Mouse (Mus musculus) sigmoid colon, adult 10 weeks (tissue): Measurements from ENCODE around the gene Bbs4. TPM values are rescaled to one million over a fixed set of nuclear protein-coding genes. Genes with fewer than 3 reads are reported as not detected.

Experiments
- polyA plus RNA-seq: library from polyadenylated mRNA; stranded (reverse); fragments of 350-450 nt; fragmentation: Illumina TruSeq; extraction: RNeasy Lipid Tissue Mini Kit (QIAGEN cat#74804); gene quantifications from one replicate; pipeline ENCODE4 v1.2.3, GENCODE M21; 2014; ENCODE audit warnings: low read depth, low replicate concordance

Bbs4 gene
- 13.0 TPM for polyA plus RNA-seq

GRCm38 (mm10) chr9:59353253-59353639 lies at the start of gene Bbs4:
TSS of gene Bbs4 (minus strand) at chr9:59353508.

GRCm38 (mm10) chr9:59290957-59291687 lies 62.2 kb downstream of the Bbs4 start, which contains the start of gene Adpgk:
TSS of gene Adpgk (plus strand) at chr9:59291558.

Other genes starting within 250 kb of the Bbs4 start
- gene Adpgk, start 62.0 kb downstream of the Bbs4 start, polyA plus RNA-seq = 17.9 TPM
- 134 TPM for gene Arih1, start 133.1 kb upstream of the Bbs4 start, polyA plus RNA-seq
- gene Hexa, start 186.0 kb upstream of the Bbs4 start, polyA plus RNA-seq = 33.7 TPM
- gene Tmem202, start 186.3 kb upstream of the Bbs4 start, polyA plus RNA-seq = 1.4 TPM
- gene Celf6, start 224.4 kb upstream of the Bbs4 start, polyA plus RNA-seq = 0.85 TPM